Mouse (Mus musculus): ENCODE measurements around the gene Zbtb45. TPM values are rescaled to one million over a fixed set of nuclear protein-coding genes. Genes with fewer than 3 reads are reported as not detected.
A peak's percentile ranks its signal among the peaks of the same experiment; 100 is the strongest.

Gene Zbtb45
- polyA plus RNA-seq, 1 experiment from 2014 or later = 34.7 TPM

GRCm38 (mm10) chr7:13028986-13029385 lies 19.2 kb upstream of the Zbtb45 start:
- DNase-seq (ENCODE audit: low spot score) = no peak
- 77% methylated on average over 4 of the region's 4 CpGs for WGBS
- Histone ChIP-seq H3K9ac (ENCODE audit: low read length) (no peak overlapping the region), H3K4me1 (ENCODE audit: control insufficient read depth, insufficient read depth, low read length) (peaks cover 18% of the 10 kb centered on the region), H3K36me3 (ENCODE audit: control insufficient read depth, insufficient read depth, low read length) (peaks cover 84% of the 10 kb centered on the region), H3K27ac (ENCODE audit: low read depth, low read length) (no peak overlapping the region), H3K4me2 (ENCODE audit: low read length) (no peak overlapping the region), H3K9me3 (replicated peaks; ENCODE audit: control insufficient read depth, low read length) (no peaks in the 10 kb centered on the region), H3K4me3 (ENCODE audit: low read depth, low read length) (no peak overlapping the region), H3K27me3 (replicated peaks; ENCODE audit: control insufficient read depth, insufficient read depth, low read length) (no peaks in the 10 kb centered on the region)
- no peak for ATAC-seq

- Histone ChIP-seq H3K4me1 (ENCODE audit: control insufficient read depth, insufficient read depth, low read length) (peaks cover 11% of the 10 kb centered on the region), H3K27ac (ENCODE audit: low read depth, low read length) (no peak overlapping the region; the same call in 1 of the 2 replicates), H3K36me3 (ENCODE audit: control insufficient read depth, insufficient read depth, low read length) (peaks cover 54% of the 10 kb centered on the region), H3K4me2 (ENCODE audit: low read length) (peak overlapping the region; percentile 87), H3K27me3 (replicated peaks; ENCODE audit: control insufficient read depth, insufficient read depth, low read length) (no peaks in the 10 kb centered on the region), H3K9ac (ENCODE audit: low read length) (peak overlapping the region; percentile 96), H3K9me3 (replicated peaks; ENCODE audit: control insufficient read depth, low read length) (no peaks in the 10 kb centered on the region), H3K4me3 (ENCODE audit: low read depth, low read length) (peak overlapping the region; percentile 92)
- DNase-seq (ENCODE audit: low spot score) = no peak
- 29% methylated on average over 4 of the region's 4 CpGs for WGBS
- ATAC-seq = no peak
Measured at GRCm38 (mm10) chr7:13025511-13026112, 15.8 kb upstream of the Zbtb45 start.

- Histone ChIP-seq H3K27ac (ENCODE audit: low read depth, low read length) (peak overlapping the region; percentile 99), H3K9me3 (replicated peaks; ENCODE audit: control insufficient read depth, low read length) (no peaks in the 10 kb centered on the region), H3K36me3 (ENCODE audit: control insufficient read depth, insufficient read depth, low read length) (peaks cover 46% of the 10 kb centered on the region), H3K9ac (ENCODE audit: low read length) (peak overlapping the region; percentile 96), H3K4me2 (ENCODE audit: low read length) (peak overlapping the region; percentile 87), H3K27me3 (replicated peaks; ENCODE audit: control insufficient read depth, insufficient read depth, low read length) (no peaks in the 10 kb centered on the region), H3K4me1 (ENCODE audit: control insufficient read depth, insufficient read depth, low read length) (peaks cover 11% of the 10 kb centered on the region), H3K4me3 (ENCODE audit: low read depth, low read length) (peak overlapping the region; percentile 92)
- WGBS = 0% methylated on average over 42 of the region's 44 CpGs
- peak; percentile 80 for DNase-seq (ENCODE audit: low spot score)
- ATAC-seq = peak; percentile 67
Measured at GRCm38 (mm10) chr7:13024805-13025204, 15.0 kb upstream of the Zbtb45 start.

- Histone ChIP-seq H3K9me3 (replicated peaks; ENCODE audit: control insufficient read depth, low read length) (no peaks in the 10 kb centered on the region), H3K4me2 (ENCODE audit: low read length) (peak overlapping the region; percentile 87), H3K9ac (ENCODE audit: low read length) (peak overlapping the region; percentile 96), H3K27ac (ENCODE audit: low read depth, low read length) (peak overlapping the region; percentile 99), H3K4me1 (ENCODE audit: control insufficient read depth, insufficient read depth, low read length) (peaks cover 11% of the 10 kb centered on the region), H3K27me3 (replicated peaks; ENCODE audit: control insufficient read depth, insufficient read depth, low read length) (no peaks in the 10 kb centered on the region), H3K36me3 (ENCODE audit: control insufficient read depth, insufficient read depth, low read length) (peaks cover 39% of the 10 kb centered on the region), H3K4me3 (ENCODE audit: low read depth, low read length) (peak overlapping the region; percentile 92)
- WGBS = under 1% methylated on average over 79 of the region's 95 CpGs
- ATAC-seq = peak; percentile 88
- peak; percentile 98 for DNase-seq (ENCODE audit: low spot score)
Measured at GRCm38 (mm10) chr7:13023928-13024731, 14.3 kb upstream of the Zbtb45 start.

GRCm38 (mm10) chr7:13022773-13023535 lies 13.1 kb upstream of the Zbtb45 start:
- H3K36me3 ChIP-seq (ENCODE audit: control insufficient read depth, insufficient read depth, low read length) = peaks cover 27% of the 10 kb centered on the region
- 4% methylated on average over 31 of the region's 31 CpGs for WGBS
- no peaks in the 10 kb centered on the region for H3K27me3 ChIP-seq (replicated peaks; ENCODE audit: control insufficient read depth, insufficient read depth, low read length)
- peak overlapping the region; percentile 92 for H3K4me3 ChIP-seq (ENCODE audit: low read depth, low read length)
- ATAC-seq (peak; percentile 43), DNase-seq (ENCODE audit: low spot score) (peak; percentile 85)
- peak overlapping the region; percentile 87 for H3K4me2 ChIP-seq (ENCODE audit: low read length)
- H3K9ac ChIP-seq (ENCODE audit: low read length) = peak overlapping the region; percentile 70
- no peaks in the 10 kb centered on the region for H3K9me3 ChIP-seq (replicated peaks; ENCODE audit: control insufficient read depth, low read length)
- peaks cover 11% of the 10 kb centered on the region for H3K4me1 ChIP-seq (ENCODE audit: control insufficient read depth, insufficient read depth, low read length)
- peak overlapping the region; percentile 99 for H3K27ac ChIP-seq (ENCODE audit: low read depth, low read length)

- Histone ChIP-seq H3K27me3 (replicated peaks; ENCODE audit: control insufficient read depth, insufficient read depth, low read length) (no peaks in the 10 kb centered on the region), H3K4me2 (ENCODE audit: low read length) (no peak overlapping the region), H3K36me3 (ENCODE audit: control insufficient read depth, insufficient read depth, low read length) (no peaks in the 10 kb centered on the region), H3K9me3 (replicated peaks; ENCODE audit: control insufficient read depth, low read length) (no peaks in the 10 kb centered on the region), H3K9ac (ENCODE audit: low read length) (no peak overlapping the region), H3K27ac (ENCODE audit: low read depth, low read length) (no peak overlapping the region), H3K4me1 (ENCODE audit: control insufficient read depth, insufficient read depth, low read length) (peaks cover 5% of the 10 kb centered on the region; the same call in 1 of the 2 replicates), H3K4me3 (ENCODE audit: low read depth, low read length) (no peak overlapping the region)
- DNase-seq (ENCODE audit: low spot score) (no peak), ATAC-seq (no peak)
- 75% methylated on average over 1 of the region's 1 CpGs for WGBS
Measured at GRCm38 (mm10) chr7:13015217-13015616, 5.4 kb upstream of the Zbtb45 start.

GRCm38 (mm10) chr7:13014275-13014839 lies 4.5 kb upstream of the Zbtb45 start:
- DNase-seq (ENCODE audit: low spot score) = no peak
- 47% methylated on average over 6 of the region's 6 CpGs for WGBS

GRCm38 (mm10) chr7:13013671-13014070 lies 3.8 kb upstream of the Zbtb45 start:
- Histone ChIP-seq H3K4me1 (ENCODE audit: control insufficient read depth, insufficient read depth, low read length) (peaks cover 8% of the 10 kb centered on the region; the same call in 1 of the 2 replicates), H3K27ac (ENCODE audit: low read depth, low read length) (no peak overlapping the region), H3K9ac (ENCODE audit: low read length) (no peak overlapping the region), H3K27me3 (replicated peaks; ENCODE audit: control insufficient read depth, insufficient read depth, low read length) (no peaks in the 10 kb centered on the region), H3K4me3 (ENCODE audit: low read depth, low read length) (no peak overlapping the region), H3K36me3 (ENCODE audit: control insufficient read depth, insufficient read depth, low read length) (no peaks in the 10 kb centered on the region), H3K4me2 (ENCODE audit: low read length) (no peak overlapping the region), H3K9me3 (replicated peaks; ENCODE audit: control insufficient read depth, low read length) (no peaks in the 10 kb centered on the region)
- DNase-seq (ENCODE audit: low spot score) (no peak), ATAC-seq (no peak)
- 72% methylated on average over 4 of the region's 4 CpGs for WGBS

More at GRCm38 (mm10) chr7:13014275-13014839, 4.5 kb upstream of the Zbtb45 start:
- Histone ChIP-seq H3K4me3 (ENCODE audit: low read depth, low read length) (no peak overlapping the region), H3K27ac (ENCODE audit: low read depth, low read length) (no peak overlapping the region), H3K9me3 (replicated peaks; ENCODE audit: control insufficient read depth, low read length) (no peaks in the 10 kb centered on the region), H3K27me3 (replicated peaks; ENCODE audit: control insufficient read depth, insufficient read depth, low read length) (no peaks in the 10 kb centered on the region), H3K4me2 (ENCODE audit: low read length) (no peak overlapping the region), H3K36me3 (ENCODE audit: control insufficient read depth, insufficient read depth, low read length) (no peaks in the 10 kb centered on the region), H3K4me1 (ENCODE audit: control insufficient read depth, insufficient read depth, low read length) (peaks cover 6% of the 10 kb centered on the region; the same call in 1 of the 2 replicates), H3K9ac (ENCODE audit: low read length) (no peak overlapping the region)
- ATAC-seq = no peak

Measured in forebrain, embryonic 14.5 days (tissue).